Mouse (Mus musculus): ENCODE results near the gene Acta1.

The Acta1 gene

GRCm38 (mm10) chr8:123844341-123844740 is 50.2 kb downstream of the Acta1 start:
- no peak for DNase-seq (ENCODE audit: low spot score)

GRCm38 (mm10) chr8:123842086-123842485 is 52.5 kb downstream of the Acta1 start:
- DNase-seq (ENCODE audit: low spot score) = no peak

Measured in yolk sac, embryonic 10.5 days (tissue).